Mouse (Mus musculus) c-Kit-positive CD71-negative TER-119-negative erythroid progenitor cells, embryonic 14.5 days (primary cell): ENCODE measurements at regions not wholly inside any gene's neighbourhood (a gene's known extent, or its start where the extent isn't known, plus 50 kb on each side); places are given as distances from the start of the nearest gene placed in this dataset.
"Not testable (repeated sequence)": the region's sequence is repeated elsewhere in the genome, so short reads cannot be mapped to it uniquely, and the experiment has no call there.

Experiments used
- DNase-seq: peaks from one replicate; pipeline ENCODE4 v3.0.0-alpha.2; 2013; ENCODE audit warnings: low read depth

DNA sequence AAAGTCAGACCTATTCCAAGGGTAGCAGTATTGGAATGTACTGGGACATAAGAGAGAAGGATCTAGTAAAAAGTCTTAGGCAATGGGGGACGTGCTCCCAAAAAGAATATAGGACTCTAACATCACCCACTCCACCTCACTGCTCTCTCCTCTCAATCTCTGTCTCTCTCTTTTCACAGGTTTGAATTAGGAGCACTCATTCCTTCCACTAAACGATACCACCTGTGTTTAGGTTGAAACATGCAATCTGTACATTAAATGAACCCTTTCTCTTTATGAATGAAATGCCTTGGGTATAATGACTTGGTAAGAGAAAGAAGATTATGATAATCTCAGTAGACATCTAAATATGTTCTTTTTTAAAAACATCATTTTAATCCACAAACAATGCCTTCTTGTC, 129.4 kb downstream of the Zpld1 start:
- no peak for DNase-seq

DNA sequence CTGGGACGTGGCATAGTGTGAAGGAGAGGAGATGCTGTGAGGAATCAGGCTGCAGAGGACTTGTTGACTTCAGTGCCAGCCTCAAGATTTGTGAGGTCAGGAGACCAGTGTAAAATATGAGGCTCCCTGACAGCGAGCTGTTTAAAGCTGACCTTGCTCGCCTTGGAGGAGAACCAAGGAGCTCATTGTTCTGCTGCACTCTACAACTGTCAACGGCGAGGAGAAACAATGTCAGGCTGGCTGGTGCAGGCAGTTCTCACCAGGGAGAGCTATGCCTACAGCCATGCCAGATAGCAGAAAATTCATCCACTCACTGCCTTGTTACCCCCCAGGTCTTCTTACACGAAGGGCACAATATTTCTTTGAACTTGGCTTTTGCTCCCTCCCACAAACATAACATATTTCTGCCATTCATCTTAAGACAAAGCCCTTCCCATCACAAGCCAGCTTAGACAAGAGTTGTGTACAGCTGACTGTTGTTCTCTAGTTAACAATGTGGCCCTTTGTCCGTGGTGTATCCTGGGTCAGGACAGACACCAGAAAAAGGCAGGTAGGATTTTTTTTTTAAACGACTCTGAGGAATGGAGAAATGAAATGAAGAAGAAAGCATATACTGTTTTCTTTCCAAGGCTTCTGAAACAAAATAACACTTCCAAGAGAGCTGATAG, 131.5 kb downstream of the Zpld1 start:
- no peak for DNase-seq

DNA sequence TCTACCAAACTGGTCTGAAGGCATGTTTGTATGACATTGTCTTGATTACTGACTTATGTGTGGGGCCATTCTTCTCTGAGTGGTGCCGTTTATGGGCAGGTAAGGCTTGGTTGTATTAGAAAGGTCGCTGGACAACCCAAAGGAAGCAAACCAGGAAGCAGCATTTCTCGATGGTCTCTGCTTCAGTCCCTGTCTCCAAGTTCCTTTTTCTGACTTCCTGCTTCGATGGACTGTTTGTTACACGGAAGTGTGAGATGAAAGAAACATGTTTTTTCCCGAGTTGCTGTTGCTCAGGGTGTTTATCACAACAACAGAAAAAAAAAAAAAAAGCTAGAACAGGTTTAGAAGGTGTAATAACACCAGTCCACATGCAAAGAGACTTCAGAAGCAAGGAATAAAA, 134.9 kb downstream of the Zpld1 start:
- DNase-seq: no peak

DNA sequence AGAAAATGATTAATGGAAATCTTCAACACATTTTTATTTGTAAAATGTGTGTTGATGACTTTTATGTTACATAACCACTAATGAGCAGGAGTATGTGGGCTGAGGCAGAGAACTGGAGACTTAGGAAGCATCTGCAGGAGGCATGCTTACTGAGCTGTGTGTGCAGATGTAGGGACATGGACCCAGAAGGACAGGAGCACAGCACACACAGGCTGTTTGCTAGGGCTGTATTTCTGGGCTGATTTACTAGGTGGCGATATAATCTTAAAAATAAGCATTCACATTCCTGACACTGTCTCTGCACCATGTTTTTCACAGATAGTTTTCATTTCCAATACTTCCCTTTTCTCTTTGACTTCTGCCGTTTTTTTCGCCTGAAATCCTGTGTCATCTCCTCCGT, 146.1 kb downstream of the Zpld1 start:
- peak; percentile 4 for DNase-seq

DNA sequence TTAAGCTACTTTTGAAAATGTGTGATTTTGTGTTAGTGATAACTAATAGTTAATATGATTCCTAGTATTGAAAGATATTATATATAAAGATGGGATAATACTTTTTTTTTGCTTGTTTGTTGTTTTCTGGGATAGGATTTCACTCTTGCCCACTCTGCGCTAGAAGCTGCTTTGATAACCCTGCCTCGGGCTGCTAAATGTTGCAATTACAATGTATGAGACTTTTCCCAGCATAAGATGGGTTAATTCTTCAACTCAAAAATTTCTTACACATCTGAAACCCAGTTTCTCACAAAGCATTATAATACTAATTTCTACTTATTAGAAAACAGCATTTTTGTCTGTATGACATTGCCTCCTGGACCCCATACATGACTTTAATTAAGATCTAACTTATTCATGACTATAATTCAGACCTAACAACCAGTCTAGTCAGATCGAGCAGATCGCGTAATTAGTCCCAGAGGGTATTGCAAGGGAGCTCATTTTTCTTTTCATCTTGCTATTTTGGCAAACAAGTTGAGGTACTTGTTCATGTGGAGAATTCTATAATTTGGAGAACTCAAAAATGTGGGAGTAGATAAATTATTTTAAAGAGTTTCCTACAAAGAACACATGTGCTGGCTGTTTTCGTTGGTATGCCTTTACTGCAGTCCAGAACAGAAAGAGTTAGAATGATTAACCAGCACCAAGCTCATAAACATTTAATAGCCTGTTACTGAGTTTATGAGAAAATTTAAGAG, 155.2 kb downstream of the Zpld1 start:
- no peak for DNase-seq

DNA sequence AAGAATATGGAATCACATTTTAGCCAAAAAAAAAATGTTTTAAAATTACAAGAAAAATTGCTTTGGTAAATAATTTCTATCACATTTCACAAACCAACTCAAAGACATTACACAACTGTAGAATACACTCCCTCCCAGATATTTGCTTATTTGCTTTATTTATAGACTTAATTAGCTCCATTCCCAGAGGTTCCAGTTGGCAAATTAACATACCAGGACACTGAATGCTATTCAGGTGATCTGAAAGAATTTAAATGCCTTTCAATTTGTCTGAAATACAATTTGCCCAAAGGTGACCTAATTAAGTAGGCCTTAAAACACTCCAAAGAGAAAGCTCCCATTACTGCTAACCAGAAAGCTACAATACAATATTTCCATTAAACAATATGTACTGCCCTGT, 162.8 kb downstream of the Zpld1 start:
- DNase-seq: no peak

DNA sequence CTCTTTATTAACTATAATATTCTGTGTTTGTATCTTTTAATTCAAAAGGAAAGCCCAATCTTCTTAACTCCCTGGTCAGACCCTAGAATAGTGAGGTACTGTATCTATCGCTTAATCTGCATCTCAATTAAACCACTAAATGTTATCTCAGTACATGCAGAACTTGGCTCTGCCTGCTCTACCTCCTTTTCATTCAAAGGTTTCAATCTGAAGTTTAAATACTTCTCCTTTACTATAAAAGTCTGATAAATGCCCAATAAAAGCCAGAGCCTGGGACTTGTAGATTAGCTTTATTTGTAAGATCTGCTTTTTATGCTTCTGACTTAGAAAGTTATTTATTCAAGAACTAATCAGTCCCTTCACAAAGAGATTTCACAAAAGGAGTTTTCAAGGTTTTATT, 200.1 kb downstream of the Zpld1 start:
- no peak for DNase-seq

DNA sequence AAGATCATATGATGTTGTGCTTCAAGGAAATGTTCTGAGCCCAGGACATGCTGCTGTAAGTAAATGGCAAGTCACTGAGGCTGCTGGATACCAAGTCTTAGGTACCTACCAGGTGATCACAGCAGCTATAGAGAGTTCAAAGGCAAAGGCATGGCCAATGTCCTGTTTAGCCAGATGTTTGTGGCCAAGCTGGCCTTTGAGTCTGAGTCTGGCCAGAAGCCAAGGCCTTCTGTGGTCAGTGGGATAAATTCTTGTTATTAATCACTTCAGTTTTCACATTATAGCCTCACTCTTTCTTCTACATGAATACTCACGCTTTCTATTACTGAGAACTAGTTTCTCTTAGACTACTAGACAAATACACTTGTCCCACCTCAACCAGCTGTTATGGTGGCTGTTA, 210.3 kb downstream of the Zpld1 start:
- no peak for DNase-seq

DNA sequence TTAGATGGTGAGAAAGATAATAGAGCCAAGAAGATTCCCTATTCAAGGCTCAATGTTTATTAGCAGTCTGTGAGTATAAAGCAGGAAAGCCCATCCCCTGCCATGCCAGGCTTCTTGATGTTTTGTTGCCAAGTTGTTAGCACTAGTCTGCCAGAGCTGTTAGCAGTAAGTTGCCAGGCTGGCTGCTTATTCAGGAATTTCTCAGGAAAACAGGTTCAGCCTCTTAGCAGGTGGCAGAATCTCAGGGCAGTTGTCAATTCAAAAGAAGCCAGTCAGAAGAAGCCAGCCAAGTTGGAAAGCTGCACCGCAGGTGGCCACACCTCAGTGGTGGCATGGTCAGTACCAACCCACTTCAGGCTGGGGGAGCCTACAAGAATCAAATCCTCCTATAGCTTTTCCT, 221.6 kb downstream of the Zpld1 start:
- DNase-seq: no peak

DNA sequence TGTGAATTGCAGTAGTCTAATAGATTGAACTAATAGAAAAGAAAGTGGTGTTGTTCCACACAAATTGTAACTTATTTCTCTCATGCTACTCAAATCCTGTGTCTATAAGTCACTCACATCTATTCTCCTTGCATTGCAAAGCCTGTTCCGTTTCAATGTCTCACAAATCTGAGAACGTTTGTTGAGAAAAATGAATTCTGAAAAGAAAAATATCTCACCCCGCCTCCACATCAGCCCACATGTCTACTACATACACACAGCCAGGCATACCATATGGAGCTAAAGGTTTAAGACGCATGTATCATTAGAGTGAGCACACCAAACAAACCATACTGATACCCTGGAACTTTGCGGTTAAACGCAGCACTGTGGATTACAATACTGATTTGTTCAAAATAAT, 258.0 kb downstream of the Zpld1 start:
- DNase-seq: no peak

DNA sequence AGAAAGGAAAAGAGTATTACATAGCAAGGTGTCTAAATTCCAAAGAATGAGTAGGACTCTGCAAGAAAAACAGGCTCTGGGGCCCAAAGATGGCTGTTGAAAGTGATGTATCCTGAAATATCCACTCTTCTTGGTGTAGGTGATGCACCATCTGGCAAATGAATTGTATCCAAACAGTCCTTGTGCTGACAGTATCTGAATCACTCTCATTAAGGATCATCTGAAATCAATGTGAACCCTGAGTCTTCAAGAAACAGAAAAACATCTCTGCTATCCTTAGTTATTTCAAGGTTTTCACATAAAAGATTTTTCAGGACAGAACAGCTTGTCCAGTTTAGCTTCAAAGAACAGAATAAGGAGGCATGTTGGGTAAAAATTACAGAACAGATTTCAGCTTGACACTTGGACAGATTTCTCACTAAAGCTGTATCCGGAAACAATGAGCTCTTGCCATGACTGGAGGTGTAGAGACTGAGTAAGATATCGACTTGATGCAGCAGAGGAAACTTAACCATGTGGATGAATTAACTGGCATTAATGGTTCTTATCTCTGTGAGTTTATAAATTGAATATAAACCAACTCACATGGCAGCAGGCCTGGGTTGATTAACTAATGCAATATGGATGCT, 296.0 kb downstream of the Zpld1 start:
- no peak for DNase-seq

DNA sequence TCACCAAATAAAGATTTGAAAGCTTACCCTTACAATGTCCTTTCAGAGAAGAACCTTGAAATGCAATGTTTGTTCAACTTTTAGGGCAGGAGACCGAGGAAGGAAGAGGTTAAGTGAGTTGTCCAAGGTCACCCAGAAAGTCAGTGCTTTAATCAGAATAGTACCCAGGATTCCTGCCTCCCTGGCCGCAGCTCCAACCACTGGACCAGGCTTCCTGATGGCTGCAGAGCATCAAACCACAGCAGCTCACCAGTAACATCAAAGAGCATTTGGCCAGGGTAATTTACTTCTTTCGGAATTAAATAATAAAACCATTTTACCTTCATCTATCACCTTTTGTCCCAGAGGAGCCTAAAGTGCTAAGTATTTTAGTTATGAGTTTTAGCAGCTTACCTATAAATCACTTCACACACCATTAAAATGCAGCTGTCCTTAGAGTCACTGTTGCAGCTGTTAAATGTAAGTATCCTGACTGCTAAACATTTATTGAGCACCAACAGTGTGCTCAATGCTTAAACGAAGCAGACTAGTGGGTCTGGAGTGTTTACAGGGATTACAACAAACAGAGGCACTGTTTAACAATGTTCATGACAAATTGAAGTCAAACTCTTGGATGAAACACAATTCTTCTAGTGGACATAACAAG, 306.1 kb downstream of the Zpld1 start:
- no peak for DNase-seq

DNA sequence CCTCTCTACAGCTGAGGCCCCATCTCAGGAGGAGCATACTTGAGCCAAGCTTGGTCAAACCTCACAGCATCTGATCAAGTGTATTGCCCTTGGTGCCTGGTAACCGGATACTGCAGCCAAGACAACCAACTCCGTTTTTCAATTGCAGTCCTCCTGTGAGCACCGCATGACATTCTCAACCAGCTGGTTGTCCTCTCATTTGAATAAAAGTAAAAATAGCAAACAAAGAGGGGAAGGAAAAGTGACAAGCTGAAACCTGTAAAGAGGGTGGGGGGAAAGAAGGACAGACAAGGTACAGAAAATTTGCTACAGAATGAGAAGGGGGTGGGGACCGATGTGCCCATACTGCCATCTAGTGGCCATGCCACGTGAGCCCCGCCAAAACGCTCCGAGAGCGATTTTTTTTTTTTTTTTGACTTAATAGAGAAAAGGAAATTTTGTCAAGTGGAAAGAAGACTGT, 314.0 kb downstream of the Zpld1 start:
- DNase-seq: peak; percentile 6

DNA sequence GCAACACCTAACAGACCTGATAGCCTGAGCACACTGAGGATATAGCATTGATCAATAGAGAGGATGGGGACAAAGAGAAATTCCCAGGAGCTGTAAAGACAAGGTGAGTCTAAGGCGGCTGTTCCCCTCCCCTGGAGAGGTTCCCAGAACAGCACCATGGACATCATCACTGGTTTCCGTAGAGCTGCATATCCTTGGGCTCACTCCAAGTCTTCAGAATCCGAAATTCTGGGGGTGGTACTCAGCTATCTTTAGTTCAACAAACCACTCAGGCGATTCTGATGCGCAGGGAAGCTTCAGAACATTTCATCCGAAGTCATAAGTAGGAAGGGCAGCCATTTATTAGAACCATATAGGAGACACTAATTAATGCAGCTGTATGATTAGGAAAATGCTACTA, 327.4 kb downstream of the Zpld1 start:
- DNase-seq: no peak

DNA sequence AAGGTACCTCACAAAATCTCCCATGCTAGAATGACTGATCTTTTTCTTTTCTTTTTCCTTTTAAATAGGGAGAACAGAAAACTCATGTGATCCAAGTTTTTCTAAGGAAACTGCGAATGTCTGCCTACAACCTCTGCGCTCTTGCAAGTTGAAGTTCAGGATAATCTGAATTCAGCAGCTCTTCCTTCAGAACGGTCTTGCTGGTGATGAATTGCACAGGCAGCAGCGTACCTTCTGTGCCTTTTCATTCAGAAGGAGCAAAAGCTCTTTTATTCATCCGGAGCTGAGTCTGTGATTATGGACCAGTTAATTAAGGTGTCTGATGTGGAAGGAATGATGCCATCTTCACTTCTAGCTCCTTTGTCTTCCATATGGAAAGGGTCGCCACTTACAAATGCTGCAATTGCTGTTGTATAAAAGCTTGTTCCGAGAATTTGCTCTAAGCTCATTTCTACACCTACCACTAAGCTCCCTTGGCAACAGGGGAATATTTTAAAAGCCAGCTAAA, 353.9 kb downstream of the Zpld1 start:
- DNase-seq: no peak

DNA sequence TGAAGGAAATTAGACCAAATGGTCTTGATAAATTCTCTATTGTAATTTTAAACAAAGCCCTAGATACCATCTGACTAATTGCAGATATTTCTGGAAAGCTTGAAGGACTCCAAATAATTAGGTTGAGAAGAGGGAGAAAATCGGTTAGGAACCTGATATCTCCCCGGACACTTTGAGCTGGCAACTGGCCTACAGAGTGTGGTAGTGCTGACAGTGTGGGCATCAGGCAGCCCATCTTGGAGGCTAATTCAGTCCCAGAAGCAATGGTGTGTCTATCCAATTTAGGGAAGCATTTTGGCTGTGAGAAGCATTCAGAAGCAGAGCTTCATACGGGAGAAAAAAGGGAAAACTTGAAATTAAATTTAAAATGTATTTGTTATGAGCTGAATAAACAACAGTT, 369.5 kb downstream of the Zpld1 start:
- DNase-seq: no peak

DNA sequence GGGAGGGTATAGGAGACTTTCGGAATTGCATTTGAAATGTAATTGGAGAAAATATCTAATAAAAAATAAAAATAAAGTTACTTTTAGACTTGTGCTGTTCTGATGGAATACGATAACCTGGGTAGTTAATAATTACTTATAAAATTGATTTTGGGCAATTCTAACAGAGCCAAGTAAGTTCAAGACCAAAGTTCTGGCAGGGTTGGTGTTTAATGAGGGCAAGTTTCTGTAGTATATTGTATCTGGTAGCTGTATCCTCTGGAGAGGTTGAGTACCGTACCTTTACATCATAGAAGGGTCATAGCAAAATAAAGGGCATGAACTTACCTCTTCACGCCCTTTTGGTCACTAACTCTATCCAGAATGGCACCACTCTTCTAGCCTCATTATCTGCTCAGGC, 394.9 kb downstream of the Zpld1 start:
- no peak for DNase-seq

DNA sequence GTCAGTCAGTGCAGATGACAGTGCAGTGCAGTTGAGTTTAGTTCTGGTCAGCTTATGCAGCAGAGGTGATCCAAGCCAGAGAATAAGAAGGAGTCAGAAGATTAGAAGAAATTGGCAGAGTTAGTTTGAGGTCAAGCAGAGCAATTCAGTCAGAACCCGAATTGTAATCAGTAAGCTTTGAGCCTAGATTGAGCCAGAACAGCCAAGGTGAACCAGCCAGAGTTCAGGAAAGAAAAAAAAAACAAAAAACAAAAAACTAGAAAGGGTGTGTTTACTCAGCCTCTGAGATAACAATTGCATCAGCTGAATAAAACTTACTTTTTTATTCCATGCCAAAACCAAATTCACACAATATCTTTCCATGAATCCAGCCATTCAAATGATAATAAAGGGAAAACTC, 396.3 kb downstream of the Zpld1 start:
- no peak for DNase-seq

DNA sequence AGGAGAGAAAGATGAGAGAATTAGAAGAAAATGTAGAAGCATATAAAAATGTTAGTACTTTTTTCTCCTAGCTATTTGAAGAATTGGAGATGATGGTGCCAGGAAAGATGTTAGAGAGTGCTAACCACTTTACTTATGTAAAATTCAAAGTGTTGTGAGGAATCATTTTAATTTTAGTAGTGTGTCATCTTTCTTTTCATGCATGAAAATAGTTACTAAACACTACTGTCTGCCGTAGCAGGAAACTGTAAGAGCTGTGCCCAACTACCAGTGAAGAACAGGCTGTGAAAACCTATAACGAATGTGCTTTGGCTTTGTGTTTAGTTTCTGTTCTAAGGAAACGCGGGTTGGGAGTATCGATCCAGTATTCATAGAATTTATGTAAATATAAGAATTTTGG, 403.1 kb downstream of the Zpld1 start:
- no peak for DNase-seq

DNA sequence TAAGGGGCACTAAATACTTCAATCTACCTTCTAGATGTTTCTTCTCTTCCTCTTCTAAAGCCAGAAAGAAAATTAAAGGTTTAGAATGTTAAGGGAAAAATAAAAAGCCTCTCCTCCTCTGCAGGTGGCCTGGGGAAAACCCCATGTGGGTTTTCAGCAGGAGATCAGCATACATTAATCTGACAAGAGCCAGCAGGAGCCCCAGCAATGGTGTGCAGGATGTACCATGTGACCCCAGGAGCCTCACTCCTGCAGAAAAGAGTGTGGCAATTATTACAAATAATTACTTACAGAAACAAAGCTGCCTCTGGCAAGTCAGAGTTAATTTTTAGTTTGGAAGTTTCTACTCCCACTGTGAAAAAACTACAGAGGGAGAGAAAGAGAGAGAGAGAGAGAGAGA, 440.4 kb downstream of the Zpld1 start:
- DNase-seq: no peak

DNA sequence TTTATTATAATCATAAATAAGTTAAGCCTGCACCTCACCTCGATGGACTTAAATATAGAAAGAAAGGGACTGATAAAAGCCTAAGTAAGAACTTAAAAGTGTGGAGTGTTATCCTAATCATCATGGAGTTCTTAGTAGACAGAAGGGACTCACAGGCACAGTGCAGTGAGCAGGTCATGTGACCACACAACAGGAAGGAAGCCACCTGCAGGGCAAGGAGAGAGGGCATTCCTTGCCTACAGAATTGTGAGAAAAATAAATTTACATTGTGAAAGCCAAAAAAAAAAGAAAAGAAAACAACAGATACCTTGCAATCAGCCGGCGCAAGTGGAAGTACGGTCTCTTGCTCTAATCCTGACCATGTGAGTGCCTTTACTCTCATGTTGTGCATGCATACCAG, 454.8 kb downstream of the Zpld1 start:
- not testable (repeated sequence) for DNase-seq
